Mouse (Mus musculus) layer of hippocampus, postnatal 10 days (tissue): ENCODE results near the gene Kir3dl1. TPM values are rescaled to one million over a fixed set of nuclear protein-coding genes. Genes with fewer than 3 reads are reported as not detected.
"Not testable (repeated sequence)": the region's sequence is repeated elsewhere in the genome, so short reads cannot be mapped to it uniquely, and the experiment has no call there.

Experiments used
- DNase-seq, 2 experiments: peaks; one replicate each; pipeline ENCODE4 v3.0.0; 2021; ENCODE audit warnings: low spot score in 2 of 2
- long read RNA-seq: library from polyadenylated mRNA; stranded (forward); transcript quantifications from one replicate; pipeline ENCODE4 v2.0.0, GENCODE M21; 2023
- total RNA-seq, 2 experiments: library from RNA; stranded (reverse); gene quantifications; 2 replicates each; pipeline ENCODE4 v1.2.3; 2021

The Kir3dl1 gene
- not detected for total RNA-seq
- long read RNA-seq = 0 reads

DNA sequence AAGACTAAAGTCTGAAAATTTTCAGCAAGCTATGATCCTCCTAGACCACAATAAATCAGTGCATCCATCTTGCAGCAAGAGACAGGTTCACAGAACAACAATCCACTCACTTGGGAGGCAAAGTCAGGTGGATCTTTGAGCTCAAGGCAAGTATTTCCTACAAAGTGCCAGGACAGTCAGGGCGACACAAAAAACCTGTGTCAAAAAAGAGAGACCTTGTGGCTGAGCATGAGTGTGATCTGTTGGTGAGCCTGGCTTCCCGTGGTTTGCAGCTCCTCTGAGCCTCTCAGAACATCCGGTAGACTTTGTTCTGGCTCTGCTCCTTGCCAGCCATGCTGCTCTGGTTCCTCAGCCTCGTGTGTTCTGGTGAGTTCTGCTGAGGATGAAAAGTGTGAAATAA lies at the start of gene Kir3dl1:
Kir3dl1 (plus strand) TSS at position 301 of the 400 bp plus-strand sequence.
- not testable (repeated sequence) for DNase-seq

DNA sequence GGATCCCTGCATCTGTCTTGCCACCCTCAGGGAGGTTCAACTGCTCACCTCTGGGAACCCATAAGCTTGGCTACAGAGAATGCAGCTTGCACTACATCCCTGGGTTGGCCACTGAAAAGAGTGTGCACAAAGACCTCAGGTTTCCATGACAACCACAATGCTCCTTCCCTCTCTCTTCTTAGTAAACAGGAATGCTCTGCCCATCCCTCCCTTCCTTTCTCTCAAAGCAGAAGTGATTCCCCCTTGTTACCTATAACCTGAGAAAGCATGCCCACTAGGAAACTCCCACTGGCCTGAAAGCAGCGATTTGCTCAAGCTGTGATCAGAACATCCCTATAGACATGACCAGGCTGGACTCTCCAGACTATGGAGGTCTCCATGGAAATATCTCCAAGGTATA lies 26.2 kb downstream of the Kir3dl1 start, which contains the start of gene Kir3dl2:
Kir3dl2 (minus strand) TSS at position 101 of the 400 bp plus-strand sequence.
- not testable (repeated sequence) for DNase-seq

DNA sequence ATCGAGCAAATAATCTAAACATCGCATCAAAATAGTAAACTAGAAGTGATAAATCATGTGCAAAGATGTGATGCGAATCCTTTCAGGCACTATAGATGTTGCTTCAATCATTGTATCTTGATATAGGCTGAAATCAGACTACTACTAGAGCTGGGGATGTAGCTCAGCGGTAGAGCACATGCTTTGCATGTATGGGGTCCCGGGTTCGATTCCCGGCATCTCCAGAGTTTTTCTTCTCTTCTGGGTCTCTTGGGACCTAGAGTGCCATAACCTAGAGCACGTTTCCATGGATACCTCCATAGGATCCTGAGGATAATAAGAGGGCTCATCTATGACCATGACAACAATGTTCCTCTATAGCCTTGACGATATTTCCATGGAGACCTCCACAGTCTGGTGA lies 51.3 kb downstream of the Kir3dl1 start:
- not testable (repeated sequence) for DNase-seq

Other genes starting within 250 kb of the Kir3dl1 start
- 100 to 1,000 TPM; 396 to 461 TPM for gene Bex3, start 247.7 kb upstream of the Kir3dl1 start, total RNA-seq
- under 1 TPM in 1 of 2 experiments, not detected in 1; 0.41 TPM for gene Kir3dl2, start 26.1 kb downstream of the Kir3dl1 start, total RNA-seq
- gene Tceal3, start 72.8 kb downstream of the Kir3dl1 start, total RNA-seq = 100 to 1,000 TPM; 138 to 140 TPM
- 10 to 100 TPM; 13.5 to 14.6 TPM for gene Tceal1, start 190.0 kb downstream of the Kir3dl1 start, total RNA-seq
- gene Morf4l2, start 225.7 kb downstream of the Kir3dl1 start, total RNA-seq = 100 to 1,000 TPM; 467 to 472 TPM